Mouse (Mus musculus) heart, adult 2 months (tissue): Measurements from ENCODE around the gene Tarbp1.

Experiments used
- CTCF ChIP-seq: fragments of 200-600 bp; IDR thresholded peaks from 2 replicates; pipeline ENCODE4 v1.8.1; 2022; ENCODE audit warnings: antibody characterized with exemption, mild to moderate bottlenecking, moderate library complexity
- EP300 ChIP-seq: fragments of 200-500 bp; IDR thresholded peaks from 2 replicates; pipeline ENCODE4 v1.6.1; 2011; ENCODE audit warnings: low read depth, low read length, control low read depth; ENCODE audit not compliant: insufficient read depth
- POLR2A ChIP-seq: fragments of 200-500 bp; IDR thresholded peaks from 2 replicates; pipeline ENCODE4 v1.6.1; 2011; ENCODE audit warnings: mild to moderate bottlenecking, low read depth, low read length, control low read depth; ENCODE audit not compliant: insufficient read depth

DNA sequence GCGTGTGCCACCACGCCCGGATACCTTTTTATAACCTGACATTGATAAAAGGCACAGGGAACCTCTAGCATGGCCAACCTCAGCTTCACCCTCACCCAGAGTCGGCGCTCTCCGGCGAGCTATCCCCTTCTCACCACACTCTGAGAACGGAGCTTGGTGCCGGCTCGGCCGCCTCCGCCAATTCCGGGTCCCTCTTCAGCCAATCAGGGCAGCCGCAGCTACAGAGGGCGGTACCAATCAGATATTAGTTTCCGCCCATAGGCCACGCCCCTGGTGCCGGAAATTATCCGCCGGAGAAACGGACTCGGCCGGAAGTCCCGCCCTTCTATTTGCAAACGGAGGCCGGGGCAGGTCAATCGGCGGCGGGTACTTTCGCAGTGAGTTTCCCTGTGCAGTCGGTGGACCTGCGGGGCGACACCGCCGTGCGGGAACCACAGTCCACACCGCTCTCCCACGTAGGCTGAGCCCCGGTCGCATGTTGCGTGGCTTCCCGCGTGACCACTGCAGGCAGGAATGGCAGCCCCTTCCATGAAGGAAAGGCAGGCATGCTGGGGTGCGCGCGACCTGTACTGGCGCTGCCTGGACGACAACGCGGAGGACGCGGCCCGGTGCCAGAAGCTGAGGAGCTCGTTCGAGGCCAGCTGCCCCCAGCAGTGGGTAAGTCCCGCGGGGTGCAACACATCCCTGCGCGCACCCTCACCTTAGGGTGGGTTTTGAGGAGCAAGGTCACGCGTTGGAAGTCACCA lies 52.5 kb downstream of the Tarbp1 start, which contains the start of gene Coa6:
- TF ChIP-seq CTCF: no peak
- TF ChIP-seq EP300: no peak
- TF ChIP-seq POLR2A: peak; percentile 78
